Mouse (Mus musculus) right cerebral cortex, adult 18-20 months (tissue): ENCODE data around the gene B430218F22Rik.
"Not testable (repeated sequence)": the region's sequence is repeated elsewhere in the genome, so short reads cannot be mapped to it uniquely, and the experiment has no call there.

ENCODE experiments used
- DNase-seq: peaks from one replicate; pipeline ENCODE4 v3.0.0; 2022; ENCODE audit warnings: mixed read lengths

B430218F22Rik gene

DNA sequence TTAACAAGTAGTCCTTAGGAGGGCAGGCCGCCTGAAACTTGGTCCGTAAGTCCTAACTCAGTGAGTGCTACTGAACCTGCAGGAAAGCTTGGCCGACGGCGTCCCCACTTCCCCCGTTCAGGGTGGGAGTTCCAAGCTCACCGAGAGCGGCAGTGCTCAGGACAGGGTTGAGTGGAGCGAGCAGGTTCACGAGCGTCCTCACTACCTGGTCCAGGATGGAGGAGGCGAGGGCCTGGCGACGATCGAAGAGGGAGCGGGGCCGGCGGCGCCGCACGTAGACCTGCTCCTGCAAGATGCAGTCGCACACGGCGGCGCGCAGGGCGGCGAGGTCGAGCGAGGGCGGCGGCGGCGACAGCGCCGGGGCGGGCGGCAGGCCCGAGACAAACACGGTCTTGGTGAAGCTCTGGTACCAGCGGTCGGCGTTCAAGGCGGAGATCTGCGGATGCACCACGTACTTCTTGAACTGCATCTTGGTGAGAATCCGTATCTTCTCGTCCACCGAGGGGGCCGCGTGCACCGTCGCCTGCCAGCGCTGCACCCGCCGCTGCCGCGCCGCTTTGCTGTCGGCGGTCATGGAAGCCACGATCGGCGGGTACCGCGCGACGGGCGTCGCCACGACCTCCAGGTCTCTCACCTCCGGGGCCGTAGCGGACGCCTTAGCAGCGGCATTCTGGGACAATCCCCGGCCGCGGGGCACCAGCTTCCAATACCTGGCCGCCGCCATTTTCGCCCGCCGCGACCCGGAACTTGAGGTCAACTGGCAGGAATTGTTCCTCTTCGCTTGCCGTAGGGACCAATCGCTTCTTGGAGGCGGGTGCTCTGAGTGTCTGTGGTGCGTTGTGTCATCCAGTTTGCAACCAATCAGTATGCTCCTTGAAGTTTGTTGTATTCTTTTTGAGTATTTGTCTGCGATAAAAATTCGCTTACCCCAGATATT lies at the start of gene B430218F22Rik, which contains the start of gene Mrps30:
Gene B430218F22Rik (plus strand): TSS at position 120 of the 937 bp plus-strand sequence.
Gene Mrps30 (minus strand): TSS at position 742 of the 937 bp plus-strand sequence.
- DNase-seq, result peak; percentile 96

DNA sequence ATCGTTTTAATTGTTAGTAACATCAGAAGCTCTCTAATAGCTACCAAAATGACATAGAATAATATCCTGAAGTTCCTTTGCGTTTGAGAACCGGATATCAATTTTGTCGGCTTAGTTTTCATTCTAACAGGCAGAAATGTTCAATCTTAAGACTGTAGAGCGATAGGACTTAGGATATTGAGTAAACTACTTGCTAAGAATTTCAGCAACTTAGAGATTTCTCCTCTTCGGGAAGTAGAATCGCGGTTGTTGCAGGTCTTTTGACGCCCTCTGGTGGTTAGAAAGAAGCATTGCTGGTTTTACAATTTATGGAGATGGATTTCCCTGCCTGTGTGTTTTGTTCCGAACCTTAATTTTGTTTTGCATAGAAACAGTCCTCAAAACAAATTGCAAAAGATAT lies 36.2 kb upstream of the B430218F22Rik start:
- DNase-seq, result no peak

DNA sequence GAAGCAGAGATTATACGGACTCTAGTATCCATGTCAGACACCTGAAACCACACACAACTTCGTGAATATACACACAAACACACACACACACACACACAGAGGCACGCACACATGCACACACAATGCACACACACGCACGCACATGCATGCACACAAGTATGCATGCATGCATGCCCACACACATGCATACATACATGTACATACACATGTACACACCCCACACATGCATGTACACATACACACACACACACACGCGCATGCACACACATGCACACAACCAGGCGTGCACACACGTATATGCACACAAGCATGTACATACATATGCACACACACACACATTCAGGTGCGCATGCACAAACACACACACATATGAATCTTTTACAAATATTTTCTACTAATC lies 35.6 kb upstream of the B430218F22Rik start:
- DNase-seq, result no peak

DNA sequence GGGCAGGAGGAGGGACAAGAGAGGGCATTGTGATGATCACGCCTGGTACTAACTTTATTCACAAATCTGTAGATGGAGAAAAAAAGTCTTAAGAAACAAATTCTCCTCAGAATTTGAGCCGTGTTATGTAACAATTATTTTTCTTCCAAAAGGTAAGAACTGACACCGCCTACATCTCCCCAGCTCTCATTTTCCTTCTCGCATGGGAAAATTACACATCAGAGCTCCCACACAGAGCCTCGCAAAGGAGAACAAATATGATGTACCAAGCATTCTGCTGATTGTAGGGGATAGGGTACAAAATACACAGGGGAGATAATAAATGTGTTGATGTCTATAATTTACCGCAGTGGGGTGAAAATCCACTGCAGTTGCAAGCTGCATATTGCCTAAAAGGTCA lies 23.1 kb upstream of the B430218F22Rik start:
- DNase-seq, result peak; percentile 69

DNA sequence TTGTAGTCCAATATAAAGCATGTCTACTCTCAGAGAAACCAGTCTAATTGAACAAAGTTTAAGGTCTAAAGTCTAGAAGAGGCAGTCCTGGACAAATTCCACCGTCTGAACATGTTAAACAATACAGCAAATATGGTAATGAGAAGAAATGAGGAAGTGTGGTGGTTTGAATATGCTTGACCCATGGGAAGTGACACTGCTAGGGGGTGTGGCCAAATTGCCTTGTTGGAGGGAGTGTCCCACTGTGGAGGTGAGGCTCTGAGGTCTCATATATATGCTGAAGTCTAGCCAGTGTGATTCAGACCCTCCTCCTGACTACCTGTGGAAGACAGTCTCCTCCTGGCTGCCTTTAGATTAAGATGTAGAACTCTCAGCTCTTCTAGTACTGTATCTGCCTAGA lies 20.7 kb upstream of the B430218F22Rik start:
- no peak for DNase-seq

DNA sequence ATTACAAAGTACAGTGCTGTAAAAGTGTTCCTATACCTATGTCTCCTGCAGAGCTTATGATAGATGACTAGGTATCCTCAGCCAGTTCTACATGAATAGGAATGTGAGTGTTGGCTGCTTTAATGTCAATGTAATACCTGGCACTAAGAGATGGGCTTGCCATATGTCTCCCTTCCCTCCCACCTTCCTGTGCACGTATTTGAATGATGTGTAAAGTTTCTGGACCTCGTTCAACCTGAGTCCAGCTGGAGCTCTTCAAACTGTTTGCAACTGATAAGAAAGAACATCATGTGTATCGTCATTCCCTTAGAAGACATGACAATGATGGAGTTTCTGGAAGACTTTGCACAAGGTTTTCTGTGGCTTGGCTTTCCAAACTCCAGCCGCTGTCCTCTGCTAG lies 13.6 kb upstream of the B430218F22Rik start:
- DNase-seq, result no peak

DNA sequence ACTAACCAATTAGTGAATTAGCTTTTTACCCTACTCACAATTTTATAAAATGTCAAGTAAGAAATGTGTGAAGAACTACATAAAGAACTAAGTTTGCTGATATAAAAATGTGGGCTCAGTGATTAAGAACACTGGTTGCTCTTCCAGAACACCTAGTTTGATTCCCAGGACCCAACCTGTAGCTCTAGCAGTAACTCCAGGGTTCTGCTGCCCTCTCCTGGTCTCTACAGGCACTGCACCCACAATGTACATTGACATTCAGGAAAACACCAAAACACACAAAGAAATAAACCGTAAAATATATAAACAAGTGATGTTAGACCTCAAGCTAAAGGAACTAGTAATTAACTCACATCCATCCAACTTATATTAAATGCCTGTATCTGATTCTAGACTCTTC lies 7.3 kb upstream of the B430218F22Rik start:
- peak; percentile 53 for DNase-seq

DNA sequence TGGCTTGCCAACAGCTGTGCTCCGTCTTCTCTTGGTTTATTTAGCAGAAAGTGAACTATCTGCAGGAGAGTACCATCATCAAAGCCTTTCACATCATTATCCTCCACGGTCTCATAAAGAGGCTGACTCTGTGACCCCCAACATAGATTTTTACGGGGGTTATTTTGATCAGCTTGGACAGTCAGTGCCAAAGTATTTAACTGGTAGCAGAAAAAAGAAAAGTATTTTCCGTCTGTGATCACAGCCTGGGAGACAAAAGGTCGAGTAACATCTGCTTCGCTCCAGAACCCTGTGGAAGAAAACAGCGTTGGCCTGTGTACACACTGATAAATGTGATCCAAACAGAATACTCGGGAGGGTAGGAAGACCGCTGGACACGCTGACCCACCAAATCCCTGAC lies 6.0 kb upstream of the B430218F22Rik start:
- no peak for DNase-seq

DNA sequence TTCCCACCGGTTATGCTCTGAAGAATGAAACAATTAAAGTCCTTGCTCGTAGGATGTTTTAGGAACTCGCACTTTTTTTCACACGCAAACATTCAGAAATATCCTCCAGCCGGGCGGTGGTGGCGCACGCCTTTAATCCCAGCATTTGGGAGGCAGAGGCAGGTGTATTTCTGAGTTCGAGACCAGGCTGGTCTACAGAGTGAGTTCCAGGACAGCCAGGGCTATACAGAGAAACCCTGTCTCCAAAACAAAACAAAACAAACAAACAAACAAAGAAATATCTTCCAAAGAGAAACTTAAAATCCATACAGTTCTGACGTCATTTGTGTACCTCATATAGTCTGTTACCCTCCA lies 995 bp downstream of the B430218F22Rik start:
- DNase-seq, result not testable (repeated sequence)

DNA sequence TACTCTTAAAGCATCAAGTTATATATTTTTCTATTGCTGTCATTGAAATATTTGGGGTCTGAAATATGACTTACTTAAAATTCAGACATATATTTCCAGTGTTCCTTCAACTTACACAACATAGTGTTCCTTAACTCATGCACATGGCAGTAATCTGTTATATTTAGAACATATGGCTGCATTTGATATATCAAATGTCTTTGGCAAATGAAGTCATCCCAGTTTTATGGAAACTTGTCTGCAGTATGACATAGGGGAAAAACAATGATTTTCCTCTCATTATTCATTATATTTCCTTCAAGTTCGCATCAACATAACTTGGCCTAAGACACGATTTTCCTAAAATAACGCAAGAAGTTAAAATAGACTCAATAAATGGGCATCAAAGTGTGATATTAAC lies 9.4 kb downstream of the B430218F22Rik start:
- no peak for DNase-seq

DNA sequence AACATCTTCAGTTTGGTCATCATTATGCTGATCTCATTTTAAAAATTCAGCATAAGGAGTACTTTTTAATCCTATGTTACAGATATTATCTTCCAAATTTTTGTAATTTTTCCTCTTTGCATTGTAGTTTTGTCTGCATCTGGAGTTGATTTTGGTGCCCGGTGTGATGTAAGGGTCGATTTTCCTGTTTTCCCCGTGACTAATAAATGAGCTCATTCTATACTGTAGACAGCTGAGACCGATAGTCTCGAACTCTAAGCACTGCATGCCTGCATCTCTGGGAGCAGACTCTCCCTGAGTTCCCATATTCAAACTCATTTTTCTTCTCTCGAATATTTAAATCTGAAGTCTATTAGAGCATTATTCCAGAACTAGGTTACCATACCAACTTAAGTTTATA lies 13.9 kb downstream of the B430218F22Rik start:
- no peak for DNase-seq

DNA sequence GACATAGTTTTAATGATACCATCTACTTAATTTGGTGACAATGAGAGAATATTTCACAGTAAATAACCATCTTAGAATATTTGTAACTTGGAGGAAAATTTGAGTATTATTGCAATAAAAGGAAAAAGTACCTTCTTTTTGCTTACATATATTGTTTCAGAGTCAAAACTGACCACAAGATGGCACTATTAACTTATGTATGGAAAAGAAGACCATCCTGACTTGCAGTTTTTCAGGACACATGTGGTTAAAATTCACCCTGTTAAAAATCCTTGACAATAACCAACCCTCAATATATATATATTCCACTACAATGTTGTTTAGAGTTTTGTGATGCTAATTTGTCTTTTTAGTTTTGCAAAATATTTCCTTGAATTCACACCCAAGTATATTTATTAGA lies 17.1 kb downstream of the B430218F22Rik start:
- DNase-seq, result no peak

DNA sequence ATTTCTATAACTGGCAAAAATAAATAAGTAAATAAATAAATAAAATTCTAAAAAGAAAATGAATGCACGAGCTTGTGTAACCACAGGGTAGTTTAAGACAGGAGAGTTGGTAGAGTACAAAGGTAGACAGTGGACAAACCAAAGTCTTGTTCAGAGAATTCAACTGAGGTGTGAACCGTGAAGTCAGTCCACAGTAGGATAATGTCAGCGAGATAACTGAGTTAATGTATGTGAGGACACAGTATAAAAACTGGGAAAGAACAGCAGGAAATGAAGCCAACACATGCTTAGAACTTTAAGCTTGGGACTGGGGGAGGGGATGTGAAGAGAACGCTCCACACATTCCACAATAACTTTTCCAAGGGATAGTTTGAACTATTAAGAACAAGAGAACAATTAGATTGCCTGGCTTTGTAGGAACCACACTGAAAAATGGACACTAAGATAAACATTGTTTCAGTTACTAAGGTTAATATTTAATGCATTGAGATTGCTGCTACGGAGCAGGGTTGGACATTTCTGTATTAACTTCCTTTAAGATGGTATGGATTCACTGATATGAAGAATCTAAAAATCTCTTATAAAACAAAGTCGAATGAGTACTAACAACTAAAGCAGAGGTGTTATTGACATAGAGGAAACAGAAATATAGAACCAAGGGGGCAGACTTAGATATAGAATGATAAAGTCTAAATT lies 25.0 kb downstream of the B430218F22Rik start:
- DNase-seq, result no peak

DNA sequence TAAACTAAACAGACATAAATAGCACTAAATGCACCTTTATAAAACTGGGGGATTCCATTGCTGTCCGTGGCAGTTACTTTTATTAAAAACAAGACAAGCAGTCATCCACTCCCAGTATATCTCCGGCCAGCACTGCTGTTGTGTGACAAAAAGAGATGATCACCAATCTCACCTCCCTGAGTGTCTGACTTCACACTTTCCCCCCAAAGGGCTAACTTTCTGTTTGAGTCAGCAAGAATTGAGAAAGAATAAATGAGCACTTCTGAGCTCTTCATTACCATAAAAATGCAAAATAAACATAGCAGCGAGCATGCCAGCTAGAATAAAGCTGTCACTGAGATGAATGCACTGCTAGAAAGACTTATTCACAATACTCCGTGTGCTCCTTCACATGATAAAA lies 31.7 kb downstream of the B430218F22Rik start:
- no peak for DNase-seq

DNA sequence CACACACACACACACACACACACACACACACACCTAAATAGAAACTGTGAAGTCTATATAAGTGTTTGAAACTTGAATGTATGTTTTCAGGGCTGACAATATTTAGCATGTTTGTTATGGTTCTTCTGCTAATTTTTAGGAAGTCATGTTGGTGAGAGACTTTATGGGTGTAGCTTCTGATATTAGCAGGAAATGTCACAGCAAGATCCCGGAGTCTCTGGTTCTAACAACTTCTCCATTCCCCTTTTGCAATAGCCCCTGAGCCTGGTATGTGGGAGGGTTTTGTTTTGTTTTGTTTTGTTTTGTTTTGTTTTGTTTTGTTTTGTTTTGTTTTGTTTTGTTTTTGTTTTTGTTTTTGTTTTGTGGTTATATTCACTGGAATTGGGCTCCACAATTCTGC lies 34.0 kb downstream of the B430218F22Rik start:
- no peak for DNase-seq

DNA sequence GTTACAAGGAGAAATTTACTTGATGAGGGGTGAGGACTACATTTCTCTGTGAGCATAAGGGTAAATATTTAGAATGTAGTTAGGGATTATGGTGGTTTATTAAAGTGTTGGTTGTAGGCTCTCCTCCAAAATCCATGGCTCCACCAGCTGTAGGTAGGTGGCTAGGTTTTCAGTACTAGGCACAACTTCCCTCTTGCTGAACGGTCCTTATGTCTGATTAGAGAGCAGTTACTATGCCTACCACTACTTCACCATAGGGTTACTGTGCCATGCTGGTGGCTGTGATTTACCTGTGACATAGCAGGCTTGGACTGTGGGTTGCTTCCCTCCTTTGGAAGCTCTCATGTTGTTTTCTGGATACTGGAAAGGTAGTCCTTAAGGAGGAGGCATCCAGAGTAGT lies 34.4 kb downstream of the B430218F22Rik start:
- DNase-seq, result no peak
